Mouse (Mus musculus) thymus, adult 2 months (tissue): ENCODE measurements at regions not wholly inside any gene's neighbourhood (a gene's known extent, or its start where the extent isn't known, plus 50 kb on each side); places are given as distances from the start of the nearest gene placed in this dataset.

Experiments
- CTCF ChIP-seq: fragments of 200-500 bp; IDR thresholded peaks from 2 replicates; pipeline ENCODE4 v1.5.1; 2012; ENCODE audit warnings: mild to moderate bottlenecking, control low read depth, low read length, moderate library complexity, borderline replicate concordance; ENCODE audit not compliant: control insufficient read depth, poor library complexity, insufficient read depth; ENCODE audit errors: extremely low read depth
- POLR2A ChIP-seq: fragments of 200-500 bp; IDR thresholded peaks from 2 replicates; pipeline ENCODE4 v1.6.1; 2012; ENCODE audit warnings: mild to moderate bottlenecking, low read length, control low read depth, moderate library complexity; ENCODE audit not compliant: control insufficient read depth, poor library complexity, insufficient read depth; ENCODE audit errors: extremely low read depth

DNA sequence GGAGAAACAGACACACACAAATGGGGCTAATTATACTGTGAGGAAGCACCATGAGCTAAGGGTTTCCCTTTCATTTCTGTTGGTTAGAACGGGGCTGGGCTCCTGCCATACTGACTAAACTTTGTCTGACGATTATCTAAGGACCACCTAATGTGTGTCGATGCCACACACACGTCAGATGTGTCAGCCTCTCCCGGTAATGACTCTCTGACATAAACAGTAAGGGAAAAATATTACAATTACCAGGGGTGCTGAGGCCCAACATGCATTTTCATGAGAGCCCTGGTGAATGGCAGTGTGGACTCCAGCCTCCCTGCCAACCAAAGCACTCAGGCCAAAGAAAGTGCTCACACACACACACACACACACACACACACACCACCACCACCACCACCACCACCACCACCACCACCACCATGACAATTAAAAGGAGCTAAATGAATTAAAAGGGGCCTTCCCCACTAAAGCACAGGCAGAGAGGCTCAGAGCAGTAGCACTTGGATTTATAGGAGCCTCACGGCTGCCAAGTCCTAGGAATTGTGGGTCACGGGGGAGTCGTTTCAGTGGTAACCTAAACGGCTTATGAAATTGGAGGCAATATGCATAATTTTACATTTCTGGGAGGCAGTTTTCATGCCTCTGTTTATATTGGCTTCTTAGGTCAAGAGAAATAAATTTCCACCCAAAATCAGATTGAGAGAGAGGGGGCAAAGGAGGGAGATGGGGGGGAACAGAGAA lies 193.7 kb upstream of the Irx3 start:
- TF ChIP-seq POLR2A (no peak), CTCF (no peak)
